Mouse (Mus musculus) liver, adult (tissue): ENCODE results near the gene Lbx1.

Experiments used
- GATA4 ChIP-seq: IDR thresholded peaks from 2 replicates; pipeline ENCODE4 v1.6.1; 2014; ENCODE audit warnings: mild to moderate bottlenecking, low read length; ENCODE audit not compliant: insufficient replicate concordance

Gene Lbx1

DNA sequence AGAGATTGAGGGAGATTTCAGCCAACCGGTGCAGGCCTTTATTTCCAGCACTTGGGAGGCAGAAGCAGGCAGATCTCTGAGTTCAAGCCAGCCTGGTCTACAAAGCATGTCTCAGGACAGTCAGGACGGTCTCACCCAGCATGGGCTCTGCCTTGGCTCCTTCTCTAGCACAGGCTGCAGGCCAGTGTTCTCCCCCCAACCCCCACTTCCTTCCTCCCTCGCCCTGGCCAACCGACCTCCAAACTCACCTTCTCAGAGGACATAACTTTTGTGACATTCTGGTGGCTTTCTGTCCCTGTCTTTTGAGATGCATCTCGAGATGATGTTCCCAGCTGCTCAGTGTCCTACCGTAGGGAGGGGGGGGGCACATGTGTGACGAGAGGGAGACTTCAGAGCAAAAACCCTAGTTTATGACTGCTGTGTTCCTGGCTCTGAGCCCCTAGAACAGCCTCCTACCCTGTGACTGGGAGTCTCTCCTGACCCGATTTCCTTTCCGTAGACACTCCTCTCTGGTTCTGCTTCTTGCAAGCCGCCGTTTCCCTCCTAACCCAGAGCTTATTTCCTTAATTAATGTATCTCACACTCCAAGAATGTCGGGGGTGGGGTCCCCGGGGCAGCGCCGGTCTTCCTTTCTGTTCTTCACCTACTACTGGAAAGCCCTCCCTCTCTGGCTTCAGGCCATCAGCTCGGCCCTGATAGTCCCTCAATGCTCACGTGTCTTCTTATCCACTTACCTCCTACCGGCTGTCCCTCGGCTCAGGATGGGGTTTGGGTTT lies 27.8 kb downstream of the Lbx1 start:
- TF ChIP-seq GATA4: no peak

DNA sequence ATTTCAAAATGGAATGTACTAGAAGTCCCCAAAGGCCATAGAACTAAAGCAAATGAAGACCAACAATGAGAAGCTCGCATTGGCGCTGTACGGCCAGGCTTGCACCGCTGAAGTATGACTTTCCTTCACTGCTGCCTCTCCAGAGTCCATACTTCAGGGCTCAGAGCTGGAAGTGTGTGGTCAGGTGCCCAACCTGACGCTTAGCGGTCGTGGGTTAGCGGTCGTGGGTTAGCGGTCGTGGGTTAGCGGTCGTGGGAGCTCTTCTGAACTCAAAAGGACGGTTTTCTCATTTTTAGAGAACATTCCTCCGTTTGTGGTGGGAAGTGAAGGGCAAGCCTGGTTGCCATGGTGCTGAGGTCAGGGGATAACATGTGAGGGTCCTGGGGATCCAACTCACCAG lies 28.5 kb downstream of the Lbx1 start:
- TF ChIP-seq GATA4: no peak

DNA sequence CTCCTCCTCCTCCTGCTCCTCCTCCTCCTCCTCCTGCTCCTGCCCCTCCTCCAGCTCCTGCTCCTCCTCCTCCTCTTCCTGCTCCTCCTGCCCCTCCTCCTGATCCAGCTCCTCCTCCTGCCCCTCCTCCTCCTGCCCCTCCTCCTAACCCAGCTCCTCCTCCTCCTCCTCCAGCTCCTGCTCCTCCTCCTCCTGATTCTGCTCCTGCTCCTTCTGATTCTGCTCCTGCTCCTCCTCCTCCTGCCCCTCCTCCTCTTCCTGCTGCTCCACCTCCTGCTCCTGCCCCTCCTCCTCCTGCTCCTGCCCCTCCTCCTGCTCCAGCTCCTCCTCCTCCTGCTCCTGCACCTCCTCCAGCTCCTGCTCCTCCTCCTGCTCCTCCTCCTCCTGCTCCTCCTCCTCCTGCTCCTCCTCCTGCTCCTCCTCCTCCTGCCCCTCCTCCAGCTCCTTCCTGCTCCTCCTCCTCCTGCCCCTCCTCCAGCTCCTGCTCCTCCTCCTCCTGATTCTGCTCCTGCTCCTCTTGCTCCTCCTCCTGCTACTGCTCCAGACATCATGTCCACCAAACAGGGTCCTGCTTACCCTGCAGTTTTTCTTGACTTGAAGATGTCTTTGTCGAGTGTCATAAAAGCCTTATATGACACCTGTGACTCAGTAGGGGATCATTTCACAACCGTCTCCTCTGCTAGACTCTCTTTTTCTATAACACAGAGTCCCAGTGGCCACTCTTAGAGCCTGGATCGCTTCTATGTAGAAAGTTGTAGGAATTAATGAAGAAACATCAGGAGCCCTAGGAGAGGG lies 30.1 kb downstream of the Lbx1 start:
- TF ChIP-seq GATA4: no peak

DNA sequence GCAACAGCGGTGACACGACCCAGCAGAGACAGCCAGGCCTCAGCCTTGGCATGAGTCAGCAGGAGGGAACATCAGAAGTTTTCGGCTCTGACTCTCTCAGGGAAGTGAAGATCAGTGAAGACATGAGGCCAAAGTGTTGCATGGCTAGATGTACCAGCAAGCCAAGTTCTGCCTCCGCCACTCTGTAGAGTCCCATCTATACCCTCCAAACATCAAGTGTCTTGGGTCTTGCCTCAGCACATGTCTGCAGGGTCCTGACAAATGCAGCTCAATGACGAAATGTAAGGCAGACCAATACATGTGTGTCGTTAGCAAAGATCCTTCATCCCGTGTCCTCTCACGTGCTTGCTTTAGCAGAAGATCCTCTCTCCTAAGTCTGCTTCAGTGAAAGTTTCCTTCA lies 38.6 kb downstream of the Lbx1 start:
- TF ChIP-seq GATA4: no peak

DNA sequence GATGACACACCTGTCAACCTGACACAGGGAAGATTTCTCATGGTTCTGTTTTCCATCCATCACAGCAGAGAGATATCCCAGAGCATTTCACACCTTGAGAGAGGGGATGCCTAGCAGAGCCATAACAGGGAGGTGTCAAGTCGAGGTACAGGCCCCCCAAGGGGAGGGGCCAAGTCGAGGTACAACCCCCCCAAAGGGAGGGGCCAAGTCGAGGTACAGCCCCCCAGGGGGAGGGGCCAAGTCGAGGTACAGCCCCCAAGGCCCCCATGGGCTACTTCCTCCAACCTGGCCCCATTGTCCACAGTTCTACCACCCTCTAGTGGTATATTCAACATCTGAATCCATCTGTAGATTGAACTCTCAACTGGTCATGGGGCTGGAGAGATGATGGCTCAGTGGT lies 41.0 kb downstream of the Lbx1 start:
- no peak for TF ChIP-seq GATA4
